Mouse (Mus musculus) heart, embryonic 10.5 days (tissue): ENCODE data around the gene Lgalsl. TPM values are rescaled to one million over a fixed set of nuclear protein-coding genes. Genes with fewer than 3 reads are reported as not detected.

Experiments
- DNase-seq: peaks from one replicate; pipeline ENCODE4 v3.0.0-alpha.2; 2017; ENCODE audit warnings: low spot score
- H3K27ac ChIP-seq: fragments of 300-500 bp; sonication (generic); 2 replicates; pipeline ENCODE4 v1.5.1; 2016; ENCODE audit warnings: mild to moderate bottlenecking
- H3K27me3 ChIP-seq: fragments of 300-500 bp; sonication (generic); 2 replicates; pipeline ENCODE4 v1.6.1; 2016; ENCODE audit warnings: mild to moderate bottlenecking; ENCODE audit not compliant: poor library complexity, insufficient read depth, severe bottlenecking
- H3K36me3 ChIP-seq: fragments of 300-500 bp; sonication (generic); 2 replicates; pipeline ENCODE4 v1.6.1; 2016; ENCODE audit warnings: mild to moderate bottlenecking, moderate library complexity
- H3K4me1 ChIP-seq: fragments of 300-500 bp; sonication (generic); 2 replicates; pipeline ENCODE4 v1.6.1; 2016; ENCODE audit warnings: mild to moderate bottlenecking
- H3K4me3 ChIP-seq: fragments of 300-500 bp; sonication (generic); 2 replicates; pipeline ENCODE4 v1.5.1; 2016; ENCODE audit warnings: mild to moderate bottlenecking, moderate library complexity
- H3K9me3 ChIP-seq: fragments of 300-500 bp; sonication (generic); 2 replicates; pipeline ENCODE4 v1.6.1; 2016; ENCODE audit warnings: mild to moderate bottlenecking, moderate library complexity
- WGBS: fragments of 180-500 bp; shearing (Covaris S2); methylation state at CpG from one replicate; pipeline ENCODE4 v1.1.7; 2016; 5-methylcytosine and 5-hydroxymethylcytosine counted together
- polyA plus RNA-seq: library from polyadenylated mRNA; unstranded; fragments of >200 nt; fragmentation: Nextera tagmentation; extraction: Ambion mirVana; gene quantifications from 2 replicates; pipeline ENCODE4 v1.2.1, GENCODE M21; 2016

Lgalsl gene
- polyA plus RNA-seq, 1 experiment from 2014 or later, result 44.5 TPM

DNA sequence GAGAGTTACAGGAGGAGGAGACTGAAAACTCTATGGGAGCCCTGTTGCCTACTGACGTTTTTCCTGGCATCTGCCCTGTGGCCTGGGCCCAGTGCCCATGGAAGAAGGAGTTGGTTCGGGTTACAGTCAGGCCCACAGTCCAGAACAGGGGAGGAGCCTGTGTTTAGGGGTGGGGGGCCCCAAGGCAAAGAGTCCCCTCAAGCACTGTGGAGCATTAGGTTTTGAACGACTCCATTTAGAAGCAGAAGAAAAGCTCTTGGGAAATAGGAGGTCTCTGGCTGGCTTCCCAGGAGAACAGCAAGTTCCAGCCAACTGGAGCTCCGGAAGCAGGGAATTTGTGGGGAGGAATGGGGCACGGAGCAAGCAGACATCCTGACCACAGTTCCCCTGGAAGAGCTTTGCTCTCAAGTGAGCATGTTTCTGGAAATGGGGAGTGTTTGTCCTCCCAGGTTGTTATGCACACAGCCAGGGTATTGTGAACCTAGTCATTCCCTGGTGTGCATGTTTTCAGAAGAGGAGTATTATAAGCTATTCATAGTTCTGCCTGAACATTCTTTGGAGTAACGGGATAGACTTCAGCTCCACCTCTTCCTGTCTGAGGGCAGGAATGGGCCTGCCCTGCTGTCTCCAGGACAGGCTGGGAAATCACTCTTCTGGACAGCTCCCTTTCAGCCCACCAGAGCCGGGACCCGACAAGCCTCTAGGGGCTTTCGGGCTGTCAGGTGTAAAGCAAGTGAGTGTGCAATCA, 28.2 kb upstream of the Lgalsl start:
- H3K27ac ChIP-seq, result peak overlapping the region; percentile 73; the same call in 1 of the 2 replicates
- WGBS, result 20% methylated on average over 9 of the region's 9 CpGs
- DNase-seq, result no peak

DNA sequence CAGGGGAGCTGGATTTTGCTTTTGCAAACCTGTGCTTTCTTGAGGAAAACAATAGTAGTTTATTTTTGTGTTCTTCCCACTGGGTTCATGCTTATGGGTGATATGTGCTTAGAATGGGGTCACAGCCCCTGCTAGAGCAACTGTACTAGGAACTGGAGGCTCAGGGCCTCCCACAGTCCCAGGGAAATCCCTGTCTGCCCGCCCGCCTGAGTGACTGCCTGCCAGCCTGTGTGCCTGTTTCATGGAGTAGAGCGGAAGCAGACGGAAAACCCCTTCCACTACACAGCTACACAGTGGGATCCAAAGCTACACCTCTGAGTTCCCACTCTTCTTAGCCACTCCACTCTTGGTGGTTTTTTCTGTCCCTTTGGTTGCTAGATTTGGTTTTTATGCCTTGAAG, 27.1 kb upstream of the Lgalsl start:
- no peak for DNase-seq
- Histone ChIP-seq H3K4me3 (no peak overlapping the region), H3K4me1 (peaks cover 29% of the 10 kb centered on the region), H3K9me3 (no peaks in the 10 kb centered on the region), H3K27me3 (no peaks in the 10 kb centered on the region), H3K36me3 (no peaks in the 10 kb centered on the region), H3K27ac (no peak overlapping the region)
- 86% methylated on average over 4 of the region's 4 CpGs for WGBS

More for the DNA sequence above, 28.2 kb upstream of the Lgalsl start:
- Histone ChIP-seq H3K4me1 (peaks cover 29% of the 10 kb centered on the region), H3K27me3 (no peaks in the 10 kb centered on the region), H3K9me3 (no peaks in the 10 kb centered on the region), H3K4me3 (peak overlapping the region; percentile 12; the same call in 1 of the 2 replicates), H3K36me3 (no peaks in the 10 kb centered on the region)

DNA sequence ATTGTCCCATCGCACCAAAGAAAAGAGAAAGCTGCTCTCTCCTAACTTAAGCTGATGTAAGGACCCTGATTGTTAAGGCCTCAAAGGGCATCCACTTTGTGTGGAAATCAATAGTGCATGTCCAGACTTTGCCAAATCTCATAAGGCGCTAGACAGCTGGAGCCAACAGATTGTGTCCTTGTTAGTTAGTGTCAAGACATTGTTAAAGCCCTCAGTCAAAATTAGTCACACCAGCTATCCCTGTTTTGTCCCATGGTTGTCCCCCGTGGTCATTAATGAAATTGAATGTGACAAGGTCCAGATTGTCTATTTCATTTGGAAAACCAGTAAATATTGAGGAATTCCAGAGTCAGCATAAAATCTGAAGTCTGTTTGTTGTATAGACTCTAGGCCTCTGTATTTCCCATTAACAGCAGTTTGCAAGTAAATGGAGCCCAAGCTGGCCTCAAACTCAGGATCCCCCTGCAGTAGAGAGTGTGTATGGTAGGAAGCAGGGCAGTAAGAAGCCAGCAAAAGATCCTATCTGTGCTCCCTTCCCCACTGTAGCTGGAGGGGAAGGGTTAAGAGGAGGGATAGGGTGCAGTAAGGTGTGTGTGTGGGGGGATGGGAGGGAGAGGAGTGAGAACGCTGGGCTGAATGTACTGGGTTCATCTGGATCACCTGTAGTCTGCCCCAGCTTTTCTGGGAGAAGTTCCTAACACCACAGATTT, 23.3 kb upstream of the Lgalsl start:
- DNase-seq, result no peak
- H3K27ac ChIP-seq, result no peak overlapping the region
- no peaks in the 10 kb centered on the region for H3K27me3 ChIP-seq
- H3K9me3 ChIP-seq, result no peaks in the 10 kb centered on the region
- WGBS, result 81% methylated on average over 4 of the region's 4 CpGs
- H3K4me3 ChIP-seq, result no peak overlapping the region
- no peaks in the 10 kb centered on the region for H3K36me3 ChIP-seq
- peaks cover 21% of the 10 kb centered on the region for H3K4me1 ChIP-seq

DNA sequence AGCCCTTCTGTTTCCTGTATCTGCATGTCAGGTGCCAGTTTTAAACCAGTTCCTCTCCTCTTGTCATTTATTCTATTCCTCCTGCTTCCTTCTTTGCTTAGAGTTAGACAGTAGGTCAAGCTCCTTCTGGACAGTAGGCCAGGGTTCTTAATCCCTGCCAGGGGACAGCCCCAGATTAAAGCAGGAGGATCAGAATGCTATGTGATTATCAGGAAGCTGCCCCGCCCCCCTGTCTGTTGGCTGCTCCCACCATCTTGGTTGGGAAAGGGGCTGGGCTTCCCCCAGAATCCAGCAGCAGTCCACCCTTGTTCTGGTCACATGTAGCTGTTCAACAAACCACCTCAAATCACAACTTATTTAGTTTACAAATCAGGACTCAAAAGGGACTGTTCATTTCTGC, 19.3 kb upstream of the Lgalsl start:
- no peaks in the 10 kb centered on the region for H3K36me3 ChIP-seq
- WGBS, result 71% methylated on average over 1 of the region's 1 CpGs
- no peak for DNase-seq
- peaks cover under 1% of the 10 kb centered on the region; the same call in 1 of the 2 replicates for H3K4me1 ChIP-seq
- H3K9me3 ChIP-seq, result no peaks in the 10 kb centered on the region
- H3K27me3 ChIP-seq, result no peaks in the 10 kb centered on the region
- H3K27ac ChIP-seq, result no peak overlapping the region
- H3K4me3 ChIP-seq, result no peak overlapping the region

DNA sequence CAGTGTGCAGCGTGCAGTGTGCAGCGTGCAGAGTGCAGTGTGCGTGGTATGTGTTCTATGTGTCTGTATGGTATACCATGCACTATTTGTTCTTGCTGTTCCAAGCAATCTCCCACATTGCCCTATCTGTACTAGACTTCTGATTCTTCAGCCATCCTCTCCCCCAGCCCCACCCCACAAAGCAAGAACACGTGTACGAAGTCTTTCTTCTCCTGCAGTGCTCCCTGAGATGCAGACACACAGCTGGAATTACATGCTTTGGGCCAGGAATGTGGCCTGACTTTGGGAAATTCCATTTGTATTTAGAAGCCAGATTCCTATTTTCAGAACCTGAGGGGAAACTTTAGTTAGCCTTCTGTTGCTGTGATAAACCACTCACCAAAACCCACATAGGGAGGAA, 18.5 kb upstream of the Lgalsl start:
- Histone ChIP-seq H3K9me3 (no peaks in the 10 kb centered on the region), H3K4me1 (no peaks in the 10 kb centered on the region), H3K27ac (no peak overlapping the region), H3K4me3 (no peak overlapping the region), H3K36me3 (no peaks in the 10 kb centered on the region), H3K27me3 (no peaks in the 10 kb centered on the region)
- no peak for DNase-seq
- WGBS, result 75% methylated on average over 5 of the region's 5 CpGs

DNA sequence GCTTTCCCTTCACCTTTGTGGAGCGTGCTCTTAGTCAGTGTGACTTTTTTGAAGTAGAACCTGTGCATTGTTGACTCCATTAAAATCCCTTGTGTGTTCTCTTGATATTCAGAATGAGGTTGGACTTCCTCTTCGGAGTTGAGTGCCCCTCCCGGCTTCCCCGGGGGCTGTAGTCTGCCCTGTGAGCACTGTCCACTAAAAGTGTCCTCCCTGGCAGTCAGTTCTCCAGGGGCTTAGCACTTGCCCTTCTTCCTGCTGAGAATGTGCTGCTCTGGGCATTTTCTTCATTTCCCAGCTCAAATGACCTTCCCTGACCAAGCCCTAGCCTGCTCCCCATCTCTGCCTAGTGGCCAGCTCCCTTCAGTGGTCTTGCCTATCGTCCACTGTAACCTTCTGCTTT, 6.5 kb upstream of the Lgalsl start:
- Histone ChIP-seq H3K9me3 (no peaks in the 10 kb centered on the region), H3K4me1 (no peaks in the 10 kb centered on the region), H3K27ac (no peak overlapping the region), H3K36me3 (no peaks in the 10 kb centered on the region), H3K4me3 (no peak overlapping the region), H3K27me3 (peaks cover 14% of the 10 kb centered on the region; the same call in 1 of the 2 replicates)
- WGBS, result 82% methylated on average over 5 of the region's 5 CpGs
- no peak for DNase-seq

DNA sequence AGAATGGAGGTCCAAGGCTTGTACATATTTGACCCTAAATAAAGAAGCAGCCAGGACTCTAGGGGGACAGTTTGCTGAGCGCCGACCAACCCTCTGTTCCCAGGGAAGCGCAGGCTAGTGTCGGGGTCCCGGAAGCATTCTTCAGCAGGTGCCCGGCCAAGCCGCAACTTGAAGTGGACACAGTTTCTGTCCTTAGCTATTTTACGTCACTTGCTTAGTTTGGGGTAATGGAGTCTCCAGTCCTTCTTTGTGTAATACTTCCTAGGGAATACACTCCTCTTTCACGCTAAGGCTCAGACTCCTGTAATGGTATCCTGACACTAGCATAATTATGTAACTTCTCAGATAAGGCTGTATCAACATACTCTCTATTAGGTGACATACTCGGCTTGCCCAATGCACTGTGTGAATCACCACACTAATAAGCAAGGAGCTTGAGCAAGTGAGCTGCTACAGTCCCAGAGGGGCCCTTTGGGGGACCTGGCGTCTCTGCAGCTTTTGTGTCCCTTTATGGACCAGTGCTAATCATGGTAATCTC, 813 bp upstream of the Lgalsl start:
- WGBS, result 26% methylated on average over 11 of the region's 11 CpGs
- H3K4me3 ChIP-seq, result peak overlapping the region; percentile 97
- peaks cover 27% of the 10 kb centered on the region for H3K4me1 ChIP-seq
- peaks cover 21% of the 10 kb centered on the region for H3K36me3 ChIP-seq
- peak overlapping the region; percentile 99 for H3K27ac ChIP-seq
- DNase-seq, result no peak
- H3K27me3 ChIP-seq, result peaks cover 13% of the 10 kb centered on the region; the same call in 1 of the 2 replicates
- no peaks in the 10 kb centered on the region for H3K9me3 ChIP-seq

DNA sequence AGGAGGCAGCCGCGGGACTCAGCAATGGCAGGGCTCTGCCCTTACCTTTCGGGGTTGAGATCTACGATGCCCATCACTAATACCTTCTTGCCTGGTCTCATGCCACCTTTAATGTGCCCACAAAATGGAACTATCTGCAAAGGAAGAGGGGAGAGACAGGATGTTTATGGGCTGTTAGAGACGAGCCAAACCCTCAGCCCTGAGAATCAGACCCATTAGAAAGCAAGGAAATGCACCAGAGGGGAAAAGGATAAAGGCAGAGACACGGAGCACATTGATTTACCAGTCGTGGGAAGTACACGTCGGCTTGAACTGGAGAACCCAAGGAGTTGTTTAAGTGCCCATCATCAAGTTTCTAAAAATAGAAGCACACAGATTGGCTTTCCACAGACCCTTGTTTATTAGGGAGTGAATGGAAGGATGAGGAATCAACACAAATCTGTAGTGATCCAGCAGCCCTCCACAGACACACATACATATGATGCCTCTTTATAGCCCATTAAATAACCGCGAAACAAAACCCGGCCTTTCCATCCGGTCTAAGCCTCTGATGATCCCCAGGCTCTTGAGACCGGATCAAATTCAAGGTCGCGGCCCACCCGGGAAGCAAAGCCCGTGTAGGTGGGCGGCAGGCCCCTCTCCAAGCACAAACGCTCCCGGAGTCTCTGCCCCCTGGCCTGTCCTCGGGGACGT, 717 bp downstream of the Lgalsl start:
- Histone ChIP-seq H3K9me3 (no peaks in the 10 kb centered on the region), H3K4me1 (peaks cover 27% of the 10 kb centered on the region), H3K4me3 (peak overlapping the region; percentile 97), H3K36me3 (peaks cover 32% of the 10 kb centered on the region), H3K27me3 (peaks cover 13% of the 10 kb centered on the region; the same call in 1 of the 2 replicates), H3K27ac (peak overlapping the region; percentile 99)
- WGBS, result 14% methylated on average over 23 of the region's 23 CpGs
- peak; percentile 31 for DNase-seq

DNA sequence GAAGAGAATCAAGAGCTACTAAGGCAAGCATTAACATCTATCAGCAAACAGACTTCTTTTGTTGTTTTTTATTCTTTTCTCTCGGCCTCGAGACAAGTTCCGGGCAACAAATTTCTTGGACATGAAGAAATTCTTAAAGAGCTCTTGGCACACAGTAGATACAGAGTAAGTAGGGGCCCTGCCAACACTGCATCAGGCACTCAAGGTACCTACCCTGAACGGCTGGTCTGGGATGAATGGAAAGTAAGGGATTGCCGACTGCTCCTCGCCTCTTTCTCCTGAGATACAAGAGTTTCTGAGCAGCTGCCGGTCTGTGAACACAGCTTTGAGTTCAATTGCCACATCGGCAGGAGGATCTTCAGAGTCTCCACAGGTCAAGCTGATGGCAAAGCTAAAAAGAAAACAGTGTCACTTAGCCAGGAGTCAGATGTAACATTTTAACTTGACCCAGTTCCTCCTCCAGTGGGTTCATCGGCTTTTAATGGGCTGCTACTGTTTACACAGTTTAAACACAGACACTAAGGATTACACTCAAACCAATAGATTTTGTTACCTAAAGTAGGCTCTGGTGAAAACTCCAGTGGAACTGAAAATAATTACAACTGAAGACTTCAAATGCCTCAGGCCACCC, 1.7 kb downstream of the Lgalsl start:
- Histone ChIP-seq H3K36me3 (peaks cover 37% of the 10 kb centered on the region), H3K27me3 (peaks cover 13% of the 10 kb centered on the region; the same call in 1 of the 2 replicates), H3K4me1 (peaks cover 27% of the 10 kb centered on the region), H3K27ac (no peak overlapping the region), H3K9me3 (no peaks in the 10 kb centered on the region), H3K4me3 (no peak overlapping the region)
- peak; percentile 65 for DNase-seq
- WGBS, result 73% methylated on average over 9 of the region's 9 CpGs

DNA sequence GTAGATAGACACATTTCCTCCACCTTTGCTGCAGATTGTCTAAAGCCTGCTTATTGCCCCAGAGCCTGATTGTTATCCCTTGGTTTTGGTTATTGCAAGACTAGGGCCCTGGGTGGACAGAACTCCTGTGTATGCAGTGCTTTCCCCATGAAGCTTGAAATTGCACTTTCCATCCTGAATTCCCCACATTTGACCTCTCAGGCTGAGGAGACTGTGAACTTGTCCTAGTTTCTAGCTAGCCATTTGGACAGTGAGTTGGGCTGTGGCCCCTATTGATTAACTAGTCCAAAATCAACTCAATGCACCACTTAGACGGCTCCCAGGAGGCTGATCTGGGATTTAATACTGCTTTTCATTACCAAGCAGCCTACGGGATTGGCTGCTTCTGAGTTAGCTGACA, 6.9 kb downstream of the Lgalsl start:
- WGBS, result 77% methylated on average over 2 of the region's 2 CpGs
- no peak overlapping the region for H3K27ac ChIP-seq

DNA sequence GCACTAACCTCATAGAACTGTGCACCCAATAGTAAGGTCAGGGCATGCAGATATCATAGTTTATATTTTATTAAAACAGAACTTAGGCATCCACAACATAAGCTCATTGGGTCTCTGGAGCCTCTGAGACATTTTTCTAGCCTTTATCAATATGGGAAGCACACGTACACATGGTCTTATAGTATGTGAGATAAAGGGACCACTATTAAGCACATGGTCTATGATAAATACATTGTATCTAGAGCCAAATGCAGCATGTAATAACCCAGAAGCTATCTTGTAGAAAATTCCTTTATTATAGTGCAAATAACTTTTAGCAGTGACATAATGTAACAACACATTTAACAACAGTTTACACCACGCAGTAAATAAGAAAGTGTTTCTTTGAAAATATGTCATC, 7.6 kb downstream of the Lgalsl start:
- H3K36me3 ChIP-seq, result peaks cover 32% of the 10 kb centered on the region
- no peaks in the 10 kb centered on the region for H3K27me3 ChIP-seq
- H3K4me3 ChIP-seq, result no peak overlapping the region
- H3K9me3 ChIP-seq, result no peaks in the 10 kb centered on the region
- H3K4me1 ChIP-seq, result peaks cover 13% of the 10 kb centered on the region; the same call in 1 of the 2 replicates
- H3K27ac ChIP-seq, result no peak overlapping the region
- no peak for DNase-seq
- WGBS, result 80% methylated on average over 2 of the region's 2 CpGs

More for the DNA sequence above, 6.9 kb downstream of the Lgalsl start:
- DNase-seq, result peak; percentile 2
- H3K4me1 ChIP-seq, result peaks cover 13% of the 10 kb centered on the region; the same call in 1 of the 2 replicates
- H3K9me3 ChIP-seq, result no peaks in the 10 kb centered on the region
- no peak overlapping the region for H3K4me3 ChIP-seq
- H3K36me3 ChIP-seq, result peaks cover 34% of the 10 kb centered on the region
- H3K27me3 ChIP-seq, result no peaks in the 10 kb centered on the region

DNA sequence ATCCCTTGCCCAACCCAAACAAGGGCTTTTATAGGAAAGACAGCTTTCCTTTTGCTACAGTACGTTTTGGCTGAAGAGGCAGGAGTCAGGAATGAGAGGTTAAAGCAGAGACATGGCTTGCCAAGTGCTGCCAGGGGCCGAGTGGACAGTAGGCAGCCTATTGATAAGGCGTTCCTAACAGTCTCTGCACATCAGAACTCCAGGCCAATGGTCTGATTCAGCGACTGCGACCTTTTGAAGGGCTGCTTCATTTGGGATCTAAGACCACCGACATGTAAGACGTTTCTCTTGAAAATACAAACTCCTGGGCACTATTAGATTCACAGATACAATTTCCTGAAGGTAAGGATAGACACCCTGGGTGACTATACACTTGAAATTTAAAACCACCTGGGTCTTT, 9.5 kb downstream of the Lgalsl start:
- WGBS, result 65% methylated on average over 7 of the region's 7 CpGs
- Histone ChIP-seq H3K4me3 (no peak overlapping the region), H3K4me1 (peaks cover 13% of the 10 kb centered on the region; the same call in 1 of the 2 replicates), H3K27me3 (no peaks in the 10 kb centered on the region), H3K9me3 (no peaks in the 10 kb centered on the region), H3K36me3 (peaks cover 12% of the 10 kb centered on the region), H3K27ac (no peak overlapping the region)
- DNase-seq, result peak; percentile 57
